Mouse (Mus musculus): Measurements from ENCODE around the gene Foxb1.
A peak's percentile ranks its signal among the peaks of the same experiment; 100 is the strongest.

Foxb1 gene

GRCm38 (mm10) chr9:69757254-69757653 is 3.5 kb downstream of the Foxb1 start:
- peak in 1 of 2 experiments; percentile 18 for DNase-seq

DNA sequence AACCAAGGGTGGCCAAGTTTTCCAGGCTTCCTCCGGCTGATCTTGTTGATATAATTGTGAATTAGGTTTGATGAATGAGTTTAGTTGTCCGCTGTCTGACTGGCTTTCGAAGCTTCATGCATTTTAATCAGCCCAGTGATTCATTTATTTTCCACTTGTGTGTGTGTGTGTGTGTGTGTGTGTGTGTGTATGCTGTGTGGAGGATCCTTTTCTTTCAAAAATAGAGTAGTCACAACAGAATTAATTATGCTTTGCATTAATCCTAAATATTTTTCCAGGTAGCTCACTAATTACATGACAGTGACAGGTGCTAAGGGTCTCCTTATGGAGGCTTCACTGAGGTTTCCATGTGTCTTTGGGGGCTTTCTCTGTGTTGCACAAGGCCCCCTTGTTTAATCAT is 4.3 kb downstream of the Foxb1 start:
- peak in 1 of 2 experiments; percentile 9 for DNase-seq

GRCm38 (mm10) chr9:69756041-69756440 is 4.7 kb downstream of the Foxb1 start:
- DNase-seq: no peak

DNA sequence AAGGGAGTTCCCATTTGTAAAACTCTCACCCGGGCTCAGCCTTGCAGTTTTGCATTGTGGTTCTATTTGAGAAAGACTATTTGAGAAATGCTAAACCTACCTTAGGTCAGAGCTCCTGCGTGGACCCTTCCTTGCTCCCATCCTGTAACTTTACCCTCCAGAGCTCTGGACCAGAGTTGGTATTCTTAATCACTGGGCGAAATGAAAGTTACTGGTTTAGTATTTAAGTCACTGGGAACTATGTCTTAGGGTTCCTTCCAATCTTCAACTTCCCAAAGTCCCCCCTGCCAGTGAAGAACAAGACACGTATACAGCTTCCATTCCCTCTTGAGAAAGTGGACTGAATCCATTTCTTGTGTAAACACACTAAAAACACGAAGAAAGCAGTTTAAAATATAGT is 5.6 kb downstream of the Foxb1 start:
- no peak for DNase-seq

DNA sequence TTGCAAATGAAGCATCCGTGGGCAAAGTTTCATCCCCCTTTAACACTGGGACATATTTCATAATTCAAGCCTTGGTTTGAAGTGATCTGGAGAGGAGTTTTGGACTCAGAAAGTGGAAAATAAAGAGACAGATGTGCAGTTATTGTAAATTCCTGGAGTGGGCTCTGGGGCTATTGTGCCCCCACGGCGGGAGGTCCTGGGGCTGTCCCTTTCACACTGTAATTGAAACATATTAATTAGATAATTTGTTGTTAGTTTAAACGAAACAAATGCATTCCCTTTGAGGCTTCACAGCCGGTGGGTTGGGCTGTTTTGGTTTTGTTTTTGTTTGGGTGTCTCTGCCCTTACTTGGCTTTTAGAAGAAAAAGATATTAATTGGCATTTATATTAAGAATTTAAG is 6.0 kb downstream of the Foxb1 start:
- peak in 1 of 2 experiments; percentile 13 for DNase-seq

DNA sequence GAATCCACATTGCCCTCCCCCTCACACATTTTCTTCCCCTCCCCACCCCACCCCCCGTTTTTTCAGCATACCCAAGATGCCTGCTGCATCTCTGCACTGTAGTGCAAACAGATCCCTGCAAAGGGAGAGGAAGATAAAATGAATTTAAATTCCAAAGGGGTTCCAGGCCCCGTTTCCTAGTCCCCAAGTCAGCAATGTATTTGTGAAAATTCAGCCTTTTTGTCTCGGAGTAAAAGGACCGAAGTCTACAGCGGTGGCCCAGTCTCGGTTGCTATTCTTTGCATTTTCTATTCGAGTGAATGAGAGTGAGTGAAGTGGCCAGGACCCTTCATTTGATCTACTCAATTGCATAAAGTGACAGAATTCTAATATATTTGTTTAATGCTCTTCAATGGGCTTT is 6.4 kb downstream of the Foxb1 start:
- peak in 1 of 2 experiments; percentile 8 for DNase-seq

- peak in 1 of 2 experiments; percentile 15 for DNase-seq
These were observed 12.8 kb downstream of the Foxb1 start for GRCm38 (mm10) chr9:69747971-69748370.

GRCm38 (mm10) chr9:69728736-69729135 is 32.0 kb downstream of the Foxb1 start:
- no peak for DNase-seq

- no peak for DNase-seq
These were observed 42.3 kb downstream of the Foxb1 start for GRCm38 (mm10) chr9:69718431-69718830.

- peak in 1 of 2 experiments; percentile 6 for DNase-seq
These were observed 44.4 kb downstream of the Foxb1 start for GRCm38 (mm10) chr9:69716364-69716763.

DNA sequence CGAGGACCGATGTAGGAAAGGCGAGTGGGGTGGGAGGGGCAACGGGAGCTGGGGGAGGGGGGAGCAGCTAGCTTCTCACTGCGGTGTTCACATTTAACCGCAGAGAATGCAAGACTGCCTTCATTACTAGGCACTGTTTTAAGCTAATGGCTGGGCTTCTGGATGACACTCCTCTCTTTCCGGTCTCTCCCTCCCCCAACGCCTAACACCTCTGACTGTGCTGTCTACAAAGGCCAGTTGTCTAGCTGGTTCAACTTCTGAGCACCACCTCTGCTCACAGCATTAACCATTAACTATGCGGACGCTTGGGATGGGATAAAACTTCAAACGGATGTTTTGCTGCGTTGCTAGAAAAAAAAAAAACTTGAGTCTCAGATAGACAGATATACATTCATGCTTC is 45.3 kb downstream of the Foxb1 start:
- no peak for DNase-seq

DNA sequence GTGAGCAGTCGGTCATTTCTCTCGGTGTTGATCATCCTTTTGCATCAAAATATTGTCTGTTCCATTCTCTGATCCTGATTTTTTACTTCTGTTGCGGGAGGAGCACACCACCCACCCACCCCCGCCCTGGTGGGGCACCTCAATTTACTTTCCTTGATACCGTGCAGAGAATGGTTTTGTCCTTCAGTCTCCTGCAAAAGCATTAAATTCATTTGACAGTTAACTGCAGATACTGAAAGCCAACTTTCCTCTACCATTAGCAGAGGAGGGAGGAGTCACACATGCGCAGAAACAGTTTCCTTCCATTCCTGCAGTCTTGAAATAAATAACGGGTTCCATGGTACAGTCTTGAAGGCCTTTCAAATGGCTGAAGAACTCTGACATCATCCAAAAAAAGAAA is 46.4 kb downstream of the Foxb1 start:
- no peak for DNase-seq

DNA sequence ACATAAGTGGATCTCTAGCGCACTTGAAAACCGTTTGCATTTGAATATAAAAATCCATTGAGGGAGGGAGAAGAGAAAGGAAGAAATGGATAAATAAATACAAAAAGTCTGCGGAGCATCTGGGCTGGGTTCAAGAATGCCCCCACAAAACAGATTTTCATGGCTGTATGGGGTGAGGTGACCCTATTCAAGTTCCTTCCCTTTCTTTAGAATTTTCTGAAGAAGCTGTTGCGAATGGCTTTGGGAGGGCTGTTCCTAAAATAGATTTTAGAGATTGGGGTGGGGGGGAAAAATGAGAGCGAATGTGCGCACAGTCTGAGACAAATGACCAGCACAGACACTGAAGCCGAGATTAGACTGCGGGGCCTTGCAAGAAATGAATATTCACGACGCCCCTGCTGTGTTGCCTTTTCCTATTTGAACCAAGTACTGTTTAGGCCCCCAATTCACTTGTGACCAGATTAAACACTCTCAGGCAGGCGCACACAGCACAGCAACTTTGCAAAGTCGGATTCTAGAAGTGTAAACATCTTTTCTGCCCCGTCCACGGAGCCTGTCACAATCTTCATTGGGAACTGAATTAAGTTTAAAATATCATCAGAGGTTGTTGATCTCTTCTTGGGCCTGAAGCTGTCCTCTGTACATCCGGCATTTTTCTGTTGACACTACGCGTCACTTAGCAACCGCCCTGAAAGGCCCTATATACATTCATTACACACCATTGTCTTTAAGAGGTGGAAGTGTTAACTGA is 47.0 kb downstream of the Foxb1 start:
- peak in 1 of 2 experiments; percentile 10 for DNase-seq

DNA sequence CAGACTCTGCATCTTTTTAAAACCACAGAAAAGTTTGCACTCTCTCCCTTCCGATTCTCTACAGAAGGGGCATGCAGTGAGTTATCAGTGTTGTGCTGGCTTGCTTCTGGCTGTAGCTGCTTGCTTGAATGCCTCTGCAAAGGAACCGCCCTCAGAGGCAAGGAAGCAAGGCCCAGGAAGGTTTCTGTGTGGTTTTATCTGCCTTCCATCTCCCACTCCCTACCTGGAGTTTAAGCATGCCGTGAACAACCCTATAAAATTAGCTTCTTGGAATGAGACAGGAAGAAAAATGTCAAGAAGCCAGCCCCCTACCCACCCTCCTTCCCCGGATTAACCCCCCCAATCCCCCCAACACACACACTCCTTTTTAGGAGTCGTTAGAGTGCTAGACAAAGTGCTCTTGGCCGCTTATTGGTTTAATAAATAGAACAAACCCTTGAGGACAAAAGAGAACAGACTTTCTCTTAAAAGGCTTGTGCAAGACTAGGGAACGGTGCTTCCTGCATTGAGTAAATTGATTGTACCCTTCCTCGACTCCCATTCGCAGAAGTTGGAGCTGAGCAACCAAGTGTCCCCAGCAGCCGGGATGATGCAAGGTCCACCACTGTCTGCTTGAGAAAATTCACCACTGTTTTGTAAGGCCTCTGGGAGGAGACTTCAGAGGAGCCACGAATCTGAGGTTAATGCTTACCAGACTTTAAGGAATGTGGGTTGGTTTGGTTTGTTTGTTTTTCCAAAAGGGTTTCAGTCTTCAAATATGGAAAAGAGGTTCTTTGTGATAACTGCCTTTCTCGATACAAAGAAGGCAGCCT is 47.8 kb downstream of the Foxb1 start:
- no peak for DNase-seq

All from cerebellum, postnatal 10 days (tissue).